Mouse (Mus musculus): ENCODE results near the gene Cdk7. TPM values are rescaled to one million over a fixed set of nuclear protein-coding genes. Genes with fewer than 3 reads are reported as not detected.

The Cdk7 gene
- 11.7 and 16.6 TPM in 2 replicates for polyA plus RNA-seq (2012; rRNA removed)
- polyA plus RNA-seq (2014; fragmentation: Nextera tagmentation; extraction: Ambion mirVana) = 36.7 and 40.2 TPM in 2 replicates

- Histone ChIP-seq H3K27ac (peak within 1 kb of the TSS; percentile 64), H3K4me2 (ENCODE audit: low read depth) (peak within 1 kb of the TSS; percentile 84), H3K9me3 (ENCODE audit: control insufficient read depth, low read length) (no peaks in the 10 kb centered on the region), H3K4me1 (replicated peaks; ENCODE audit: control insufficient read depth in 2 of 2, insufficient read depth in 2 of 2, low read length in 1 of 2) (peaks cover 8 to 13% of the 10 kb centered on the region in 2 experiments), H3K27me3 (ENCODE audit: control insufficient read depth, insufficient read depth, low read length) (no peaks in the 10 kb centered on the region), H3K4me3 (ENCODE audit: insufficient read depth in 1 of 2, low read depth in 2 of 2, low read length in 2 of 2) (peak within 1 kb of the TSS; percentile 71 to 80), H3K36me3 (replicated peaks; ENCODE audit: control insufficient read depth, insufficient read depth, low read depth) (peaks cover 7% of the 10 kb centered on the region), H3K9ac (replicated peaks) (peak within 1 kb of the TSS; percentile 89)
- DNase-seq (ENCODE audit: low read depth in 3 of 3, low spot score in 3 of 3) (peak; percentile 86 to 88 (median 87)), ATAC-seq (ENCODE audit: insufficient read depth) (peak; percentile 99)
- TF ChIP-seq CTCF (IDR thresholded peaks at IDR 0.05; ENCODE audit: low read depth) (no peak), EP300 (IDR thresholded peaks at IDR 0.05; ENCODE audit: low read depth) (no peak; the same call in 1 of the 2 replicates)
- WGBS (ENCODE audit: insufficient replicate concordance) = 0% methylated on average over 19 of the region's 19 CpGs
These were observed at the start of gene Cdk7 for GRCm38 (mm10) chr13:100730861-100731176. Gene Cdk7, minus strand, starts transcription at chr13:100730939.

GRCm38 (mm10) chr13:100777491-100777890 is 46.8 kb upstream of the Cdk7 start:
- peak overlapping the region; percentile 32 for H3K9ac ChIP-seq (replicated peaks)
- DNase-seq (ENCODE audit: low read depth in 3 of 3, low spot score in 3 of 3) = peak; percentile 74 to 76 (median 75)
- H3K4me1 ChIP-seq (replicated peaks; ENCODE audit: control insufficient read depth in 2 of 2, insufficient read depth in 2 of 2, low read length in 1 of 2) = peaks cover 40 to 48% of the 10 kb centered on the region in 2 experiments
- no peaks in the 10 kb centered on the region for H3K27me3 ChIP-seq (ENCODE audit: control insufficient read depth, insufficient read depth, low read length)
- ATAC-seq (ENCODE audit: insufficient read depth) = peak; percentile 78
- peaks cover 49% of the 10 kb centered on the region for H3K36me3 ChIP-seq (replicated peaks; ENCODE audit: control insufficient read depth, insufficient read depth, low read depth)
- peak overlapping the region; percentile 83 for H3K27ac ChIP-seq
- no peaks in the 10 kb centered on the region for H3K9me3 ChIP-seq (ENCODE audit: control insufficient read depth, low read length)
- TF ChIP-seq EP300 (IDR thresholded peaks at IDR 0.05; ENCODE audit: low read depth) (peak; percentile 84), CTCF (IDR thresholded peaks at IDR 0.05; ENCODE audit: low read depth) (no peak)
- peak overlapping the region in 1 of 2 experiments; percentile 13; a peak in 1 of 4 replicates for H3K4me3 ChIP-seq (ENCODE audit: insufficient read depth in 1 of 2, low read depth in 2 of 2, low read length in 2 of 2)
- H3K4me2 ChIP-seq (ENCODE audit: low read depth) = peak overlapping the region; percentile 83
- 9% methylated on average over 3 of the region's 3 CpGs for WGBS (ENCODE audit: insufficient replicate concordance)

GRCm38 (mm10) chr13:100776710-100777109 is 46.0 kb upstream of the Cdk7 start:
- peak overlapping the region; percentile 83 for H3K4me2 ChIP-seq (ENCODE audit: low read depth)
- H3K36me3 ChIP-seq (replicated peaks; ENCODE audit: control insufficient read depth, insufficient read depth, low read depth) = peaks cover 48% of the 10 kb centered on the region
- no peak for ATAC-seq (ENCODE audit: insufficient read depth)
- TF ChIP-seq CTCF (IDR thresholded peaks at IDR 0.05; ENCODE audit: low read depth) (no peak), EP300 (IDR thresholded peaks at IDR 0.05; ENCODE audit: low read depth) (no peak)
- H3K9me3 ChIP-seq (ENCODE audit: control insufficient read depth, low read length) = no peaks in the 10 kb centered on the region
- H3K4me1 ChIP-seq (replicated peaks; ENCODE audit: control insufficient read depth in 2 of 2, insufficient read depth in 2 of 2, low read length in 1 of 2) = peaks cover 40 to 46% of the 10 kb centered on the region in 2 experiments
- peak overlapping the region; percentile 70; the same call in 1 of the 2 replicates for H3K9ac ChIP-seq (replicated peaks)
- DNase-seq (ENCODE audit: low read depth in 3 of 3, low spot score in 3 of 3) = no peak
- no peaks in the 10 kb centered on the region for H3K27me3 ChIP-seq (ENCODE audit: control insufficient read depth, insufficient read depth, low read length)
- WGBS (ENCODE audit: insufficient replicate concordance) = 51% methylated on average over 6 of the region's 6 CpGs
- H3K4me3 ChIP-seq (ENCODE audit: insufficient read depth in 1 of 2, low read depth in 2 of 2, low read length in 2 of 2) = no peak overlapping the region
- H3K27ac ChIP-seq = peak overlapping the region; percentile 71

GRCm38 (mm10) chr13:100776056-100776419 is 45.3 kb upstream of the Cdk7 start:
- WGBS (ENCODE audit: insufficient replicate concordance) = 10% methylated on average over 8 of the region's 8 CpGs
- peak overlapping the region; percentile 68 to 80 for H3K4me3 ChIP-seq (ENCODE audit: insufficient read depth in 1 of 2, low read depth in 2 of 2, low read length in 2 of 2)
- DNase-seq (ENCODE audit: low read depth in 3 of 3, low spot score in 3 of 3) (no peak), ATAC-seq (ENCODE audit: insufficient read depth) (no peak)
- H3K4me2 ChIP-seq (ENCODE audit: low read depth) = peak overlapping the region; percentile 83
- H3K27me3 ChIP-seq (ENCODE audit: control insufficient read depth, insufficient read depth, low read length) = no peaks in the 10 kb centered on the region
- H3K9ac ChIP-seq (replicated peaks) = peak overlapping the region; percentile 70
- H3K9me3 ChIP-seq (ENCODE audit: control insufficient read depth, low read length) = no peaks in the 10 kb centered on the region
- peaks cover 40 to 46% of the 10 kb centered on the region in 2 experiments for H3K4me1 ChIP-seq (replicated peaks; ENCODE audit: control insufficient read depth in 2 of 2, insufficient read depth in 2 of 2, low read length in 1 of 2)
- TF ChIP-seq EP300 (IDR thresholded peaks at IDR 0.05; ENCODE audit: low read depth) (no peak), CTCF (IDR thresholded peaks at IDR 0.05; ENCODE audit: low read depth) (no peak)
- peaks cover 46% of the 10 kb centered on the region for H3K36me3 ChIP-seq (replicated peaks; ENCODE audit: control insufficient read depth, insufficient read depth, low read depth)
- peak overlapping the region; percentile 71 for H3K27ac ChIP-seq

- H3K4me2 ChIP-seq (ENCODE audit: low read depth) = peak within 1 kb of the TSS; percentile 83
- TF ChIP-seq CTCF (IDR thresholded peaks at IDR 0.05; ENCODE audit: low read depth) (no peak), EP300 (IDR thresholded peaks at IDR 0.05; ENCODE audit: low read depth) (no peak)
- peak; percentile 82 to 85 (median 84) for DNase-seq (ENCODE audit: low read depth in 3 of 3, low spot score in 3 of 3)
- peak; percentile 79 for ATAC-seq (ENCODE audit: insufficient read depth)
- under 1% methylated on average over 46 of the region's 46 CpGs for WGBS (ENCODE audit: insufficient replicate concordance)
- H3K4me1 ChIP-seq (replicated peaks; ENCODE audit: control insufficient read depth in 2 of 2, insufficient read depth in 2 of 2, low read length in 1 of 2) = peaks cover 40 to 45% of the 10 kb centered on the region in 2 experiments
- H3K9ac ChIP-seq (replicated peaks) = peak within 1 kb of the TSS; percentile 70
- peak within 1 kb of the TSS; percentile 71 for H3K27ac ChIP-seq
- H3K27me3 ChIP-seq (ENCODE audit: control insufficient read depth, insufficient read depth, low read length) = no peaks in the 10 kb centered on the region
- no peaks in the 10 kb centered on the region for H3K9me3 ChIP-seq (ENCODE audit: control insufficient read depth, low read length)
- H3K36me3 ChIP-seq (replicated peaks; ENCODE audit: control insufficient read depth, insufficient read depth, low read depth) = peaks cover 46% of the 10 kb centered on the region
- peak within 1 kb of the TSS; percentile 68 to 80 for H3K4me3 ChIP-seq (ENCODE audit: insufficient read depth in 1 of 2, low read depth in 2 of 2, low read length in 2 of 2)
These were observed 44.7 kb upstream of the Cdk7 start, which contains the start of gene Cenph for GRCm38 (mm10) chr13:100775252-100776055. Gene Cenph, minus strand, starts transcription at chr13:100775899.

Data from liver, embryonic 14.5 days (tissue).